Mouse (Mus musculus): ENCODE data around the gene Myo5c. TPM values are rescaled to one million over a fixed set of nuclear protein-coding genes. Genes with fewer than 3 reads are reported as not detected.
A peak's percentile ranks its signal among the peaks of the same experiment; 100 is the strongest.

The Myo5c gene
- total and polyA plus RNA-seq, 3 experiments = 0.13 TPM; not detected in 2

DNA sequence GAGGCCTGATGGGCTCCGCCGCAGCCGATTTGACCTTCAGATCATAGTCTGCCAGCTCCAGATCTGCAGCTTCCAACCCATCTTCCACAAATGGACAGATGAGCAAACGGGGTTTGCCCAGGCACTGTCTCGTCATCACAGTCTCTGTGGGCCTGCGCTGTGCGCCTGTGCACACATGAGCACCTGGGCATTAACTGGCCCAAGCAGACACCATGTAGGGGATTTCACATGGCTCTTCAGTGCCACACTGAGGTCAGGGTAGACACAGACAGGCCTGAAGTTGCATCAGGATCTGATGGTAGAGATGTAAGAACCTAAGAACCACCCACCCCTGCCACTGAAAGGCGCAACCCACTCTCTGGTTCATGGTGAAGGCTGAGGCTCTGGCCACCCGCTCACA is 43.2 kb downstream of the Myo5c start (continued):
- TF ChIP-seq UBTF (IDR thresholded peaks at IDR 0.05; ENCODE audit: borderline replicate concordance, insufficient read depth, low read depth, low read length) = no peak

GRCm38 (mm10) chr9:75280814-75281213 is 49.0 kb downstream of the Myo5c start:
- DNase-seq (ENCODE audit: low read depth, low spot score) = peak; percentile 68
- peak; percentile 66 for TF ChIP-seq RAD21 (IDR thresholded peaks at IDR 0.05; ENCODE audit: low read depth, low read length)
- peak; percentile 50 to 80 (median 79) for TF ChIP-seq CTCF (IDR thresholded peaks at IDR 0.05 in 2 of 3, conservative IDR thresholded peaks at IDR 0.05 in 1 of 3; ENCODE audit: control insufficient read depth in 1 of 3, insufficient read depth in 1 of 3, low read depth in 2 of 3, low read length in 3 of 3, poor library complexity in 1 of 3, severe bottlenecking in 1 of 3)
- TF ChIP-seq ZNF384 (IDR thresholded peaks at IDR 0.05; ENCODE audit: low read depth, low read length) = no peak
- peak; percentile 52 for TF ChIP-seq ZC3H11A (IDR thresholded peaks at IDR 0.05; ENCODE audit: low read depth, low read length)
- TF ChIP-seq SMC3 (IDR thresholded peaks at IDR 0.05; ENCODE audit: low read depth, low read length) = peak; percentile 82
- H3K4me3 ChIP-seq (ENCODE audit: control insufficient read depth in 1 of 2, insufficient read depth in 1 of 2, low read depth in 2 of 2, low read length in 2 of 2) = peak overlapping the region in 1 of 2 experiments; percentile 44; a peak in 1 of 4 replicates
- H3K9ac ChIP-seq (ENCODE audit: control insufficient read depth, low read depth, low read length, poor library complexity, severe bottlenecking) = no peak overlapping the region
- no peak overlapping the region for H3K27ac ChIP-seq (ENCODE audit: control insufficient read depth, low read depth, low read length)
- H3K36me3 ChIP-seq (ENCODE audit: control insufficient read depth in 1 of 2, insufficient read depth in 2 of 2, low read length in 2 of 2) = peaks cover 0 to 6% of the 10 kb centered on the region in 2 experiments; a peak in 2 of 4 replicates
- peaks cover 7 to 9% of the 10 kb centered on the region in 2 experiments; a peak in 3 of 4 replicates for H3K27me3 ChIP-seq (ENCODE audit: control insufficient read depth in 1 of 2, insufficient read depth in 2 of 2, low read length in 2 of 2)
- peaks cover 4 to 12% of the 10 kb centered on the region in 2 experiments; a peak in 3 of 4 replicates for H3K4me1 ChIP-seq (ENCODE audit: control insufficient read depth in 1 of 2, insufficient read depth in 2 of 2, low read length in 2 of 2)
- no peaks in the 10 kb centered on the region for H3K79me2 ChIP-seq (ENCODE audit: control insufficient read depth, insufficient read depth, low read length, poor library complexity)
- H3K9me3 ChIP-seq (replicated peaks; ENCODE audit: insufficient read depth, low read length) = no peaks in the 10 kb centered on the region

- TF ChIP-seq MYB (IDR thresholded peaks at IDR 0.05; ENCODE audit: low read depth, low read length) (no peak), POLR2A (IDR thresholded peaks at IDR 0.05; ENCODE audit: control insufficient read depth in 1 of 2, insufficient read depth in 1 of 2, low read depth in 1 of 2, low read length in 2 of 2, poor library complexity in 1 of 2) (no peak), KAT2A (conservative IDR thresholded peaks at IDR 0.05; ENCODE audit: low read depth, low read length) (no peak), HCFC1 (IDR thresholded peaks at IDR 0.05; ENCODE audit: low read depth, low read length) (no peak), E2F4 (IDR thresholded peaks at IDR 0.05; ENCODE audit: borderline replicate concordance, low read depth, low read length) (no peak), POLR2AphosphoS5 (IDR thresholded peaks at IDR 0.05; ENCODE audit: borderline replicate concordance, low read depth, low read length) (no peak), MXI1 (IDR thresholded peaks at IDR 0.05; ENCODE audit: low read depth, low read length) (no peak), MYC (IDR thresholded peaks at IDR 0.05; ENCODE audit: low read depth, low read length) (no peak), TBP (IDR thresholded peaks at IDR 0.05; ENCODE audit: low read depth, low read length) (no peak), ZNF384 (IDR thresholded peaks at IDR 0.05; ENCODE audit: low read depth, low read length) (no peak), GABPA (IDR thresholded peaks at IDR 0.05; ENCODE audit: low read depth, low read length) (no peak), POLR2AphosphoS2 (IDR thresholded peaks at IDR 0.05; ENCODE audit: low read length) (no peak), MAZ (IDR thresholded peaks at IDR 0.05; ENCODE audit: low read depth, low read length) (no peak), UBTF (IDR thresholded peaks at IDR 0.05; ENCODE audit: borderline replicate concordance, insufficient read depth, low read depth, low read length) (no peak), NRF1 (IDR thresholded peaks at IDR 0.05; ENCODE audit: insufficient read depth, low read depth, low read length, poor library complexity, severe bottlenecking) (no peak), ELF1 (IDR thresholded peaks at IDR 0.05; ENCODE audit: low read depth, low read length) (no peak), ETS1 (IDR thresholded peaks at IDR 0.05; ENCODE audit: low read depth, low read length) (no peak), NELFE (IDR thresholded peaks at IDR 0.05; ENCODE audit: low read depth, low read length) (no peak), TAL1 (IDR thresholded peaks at IDR 0.05; ENCODE audit: low read length) (no peak)
- Histone ChIP-seq H3K79me2 (ENCODE audit: control insufficient read depth, insufficient read depth, low read length, poor library complexity) (no peaks in the 10 kb centered on the region), H3K36me3 (ENCODE audit: control insufficient read depth in 1 of 2, insufficient read depth in 2 of 2, low read length in 2 of 2) (peaks cover 0 to 6% of the 10 kb centered on the region in 2 experiments; a peak in 2 of 4 replicates), H3K9me3 (replicated peaks; ENCODE audit: insufficient read depth, low read length) (no peaks in the 10 kb centered on the region), H3K27me3 (ENCODE audit: control insufficient read depth in 1 of 2, insufficient read depth in 2 of 2, low read length in 2 of 2) (peaks cover 7 to 9% of the 10 kb centered on the region in 2 experiments; a peak in 3 of 4 replicates), H3K9ac (ENCODE audit: control insufficient read depth, low read depth, low read length, poor library complexity, severe bottlenecking) (no peak overlapping the region), H3K4me1 (ENCODE audit: control insufficient read depth in 1 of 2, insufficient read depth in 2 of 2, low read length in 2 of 2) (peaks cover 4 to 12% of the 10 kb centered on the region in 2 experiments; a peak in 3 of 4 replicates), H3K4me3 (ENCODE audit: control insufficient read depth in 1 of 2, insufficient read depth in 1 of 2, low read depth in 2 of 2, low read length in 2 of 2) (no peak overlapping the region), H3K27ac (ENCODE audit: control insufficient read depth, low read depth, low read length) (no peak overlapping the region)
- no peak for DNase-seq (ENCODE audit: low read depth, low spot score)
Observed at GRCm38 (mm10) chr9:75282179-75282578, 50.4 kb downstream of the Myo5c start.

Measured in MEL (cell line).